Mouse (Mus musculus) left cerebral cortex, postnatal 4 days (tissue): Measurements from ENCODE around the gene Dhx37. TPM values are rescaled to one million over a fixed set of nuclear protein-coding genes. Genes with fewer than 3 reads are reported as not detected.
A peak's percentile ranks its signal among the peaks of the same experiment; 100 is the strongest.

Experiments used
- DNase-seq: peaks from one replicate; pipeline ENCODE4 v3.0.0-alpha.2; 2022
- intact Hi-C: fragments of 180-260 bp; cut with DNase I; formaldehyde crosslinking; loops from one replicate; pipeline ENCODE4 v1.15.1; 2025
- total RNA-seq, 2 experiments: library from RNA; stranded (reverse); gene quantifications; 2 replicates each; pipeline ENCODE4 v1.2.3; 2021

Dhx37 gene
- 10 to 100 TPM; 20.3 to 20.6 TPM for total RNA-seq

GRCm38 (mm10) chr5:125433793-125434337, at the start of gene Dhx37:
Dhx37 (minus strand) TSS chr5:125434121.
- peak; percentile 96 for DNase-seq
- intact Hi-C loops: no loop called here

GRCm38 (mm10) chr5:125482474-125482873, 48.6 kb upstream of the Dhx37 start:
- no peak for DNase-seq
- intact Hi-C loops: no loop called here

- no peak for DNase-seq
- intact Hi-C loops: no loop called here
Measured at GRCm38 (mm10) chr5:125480434-125481231, 46.7 kb upstream of the Dhx37 start.

- intact Hi-C loops: no loop called here
- no peak for DNase-seq
Measured at GRCm38 (mm10) chr5:125479376-125479775, 45.5 kb upstream of the Dhx37 start.

- intact Hi-C loops: no loop called here
- DNase-seq: no peak
Measured at GRCm38 (mm10) chr5:125478037-125478436, 44.1 kb upstream of the Dhx37 start.

GRCm38 (mm10) chr5:125477533-125477932, 43.6 kb upstream of the Dhx37 start:
- no peak for DNase-seq
- intact Hi-C loops: no loop called here

GRCm38 (mm10) chr5:125476799-125477198, 42.9 kb upstream of the Dhx37 start:
- intact Hi-C loops: no loop called here

GRCm38 (mm10) chr5:125476286-125476625, 42.3 kb upstream of the Dhx37 start:
- DNase-seq: peak; percentile 70
- intact Hi-C loops: no loop called here

More at GRCm38 (mm10) chr5:125476799-125477198, 42.9 kb upstream of the Dhx37 start:
- peak; percentile 28 for DNase-seq

GRCm38 (mm10) chr5:125475601-125476285, 41.8 kb upstream of the Dhx37 start, which contains the start of gene Aacs:
Aacs (plus strand) TSS chr5:125475814.
- peak; percentile 97 for DNase-seq
- intact Hi-C loops: no loop called here

- intact Hi-C loops: no loop called here
- no peak for DNase-seq
Measured at GRCm38 (mm10) chr5:125475030-125475429, 41.1 kb upstream of the Dhx37 start.

- intact Hi-C loops: no loop called here
- no peak for DNase-seq
Measured at GRCm38 (mm10) chr5:125472796-125473475, 39.0 kb upstream of the Dhx37 start.

- no peak for DNase-seq
- intact Hi-C loops: no loop called here
Measured at GRCm38 (mm10) chr5:125470713-125471112, 36.8 kb upstream of the Dhx37 start.

- no peak for DNase-seq
- intact Hi-C loops: no loop called here
Measured at GRCm38 (mm10) chr5:125467261-125467660, 33.3 kb upstream of the Dhx37 start.

- DNase-seq: no peak
- intact Hi-C loops: no loop called here
Measured at GRCm38 (mm10) chr5:125466483-125466882, 32.6 kb upstream of the Dhx37 start.

- intact Hi-C loops: no loop called here
- DNase-seq: peak; percentile 98
Measured at GRCm38 (mm10) chr5:125465701-125466106, 31.8 kb upstream of the Dhx37 start.

GRCm38 (mm10) chr5:125465192-125465591, 31.3 kb upstream of the Dhx37 start:
- intact Hi-C loops: no loop called here
- no peak for DNase-seq

GRCm38 (mm10) chr5:125461868-125462445, 28.0 kb upstream of the Dhx37 start:
- peak; percentile 57 for DNase-seq
- intact Hi-C loops: no loop called here

GRCm38 (mm10) chr5:125460574-125460973, 26.7 kb upstream of the Dhx37 start:
- intact Hi-C loops: no loop called here
- DNase-seq: no peak

GRCm38 (mm10) chr5:125457538-125457937, 23.6 kb upstream of the Dhx37 start:
- intact Hi-C loops: no loop called here
- no peak for DNase-seq

- intact Hi-C loops: no loop called here
- no peak for DNase-seq
Measured at GRCm38 (mm10) chr5:125456100-125456499, 22.2 kb upstream of the Dhx37 start.

- no peak for DNase-seq
- intact Hi-C loops: no loop called here
Measured at GRCm38 (mm10) chr5:125452573-125452972, 18.7 kb upstream of the Dhx37 start.
